Mouse (Mus musculus) liver, embryonic 16.5 days (tissue): ENCODE measurements around the gene 4930518I15Rik. TPM values are rescaled to one million over a fixed set of nuclear protein-coding genes. Genes with fewer than 3 reads are reported as not detected.

Source experiments
- ATAC-seq: fragments of 200-750 bp; cut with Nextera tagmentation; 2 replicates; pipeline ENCODE4 v1.8.0; 2017; ENCODE audit warnings: low read depth, mild to moderate bottlenecking, moderate number of reproducible peaks, moderate library complexity
- H3K27ac ChIP-seq: fragments of 300-500 bp; sonication (generic); 2 replicates; pipeline ENCODE4 v1.5.1; 2014; ENCODE audit warnings: mild to moderate bottlenecking, low read length
- H3K27me3 ChIP-seq: fragments of 300-500 bp; sonication (generic); 2 replicates; pipeline ENCODE4 v1.6.1; 2014; ENCODE audit warnings: low read depth, low read length, mixed read lengths; ENCODE audit not compliant: control insufficient read depth, insufficient read depth
- H3K36me3 ChIP-seq: fragments of 300-500 bp; sonication (generic); 2 replicates; pipeline ENCODE4 v1.6.1; 2014; ENCODE audit warnings: mild to moderate bottlenecking; ENCODE audit not compliant: control insufficient read depth, insufficient read depth
- H3K4me1 ChIP-seq: fragments of 300-500 bp; sonication (generic); 2 replicates; pipeline ENCODE4 v1.6.1; 2014; ENCODE audit warnings: low read depth, low read length, mixed read lengths; ENCODE audit not compliant: control insufficient read depth
- H3K4me2 ChIP-seq: fragments of 300-500 bp; sonication (generic); 2 replicates; pipeline ENCODE4 v1.6.1; 2014; ENCODE audit warnings: low read depth, low read length, mixed read lengths
- H3K4me3 ChIP-seq: fragments of 300-500 bp; sonication (generic); 2 replicates; pipeline ENCODE4 v1.5.1; 2014; ENCODE audit warnings: low read depth, mild to moderate bottlenecking, low read length
- H3K9ac ChIP-seq: fragments of 300-500 bp; sonication (generic); 2 replicates; pipeline ENCODE4 v1.6.1; 2014; ENCODE audit warnings: low read depth, low read length
- H3K9me3 ChIP-seq: fragments of 300-500 bp; sonication (generic); replicated peaks from 2 replicates; pipeline ENCODE4 v1.6.1; 2016; ENCODE audit warnings: low read length; ENCODE audit not compliant: control insufficient read depth
- WGBS: fragments of 180-500 bp; shearing (Covaris S2); extraction: QIAGEN DNeasy Blood & Tissue Kit; methylation state at CpG from one replicate; pipeline ENCODE4 v1.1.7; 2014; ENCODE audit not compliant: insufficient replicate concordance; 5-methylcytosine and 5-hydroxymethylcytosine counted together
- polyA plus RNA-seq: library from polyadenylated mRNA; unstranded; fragments of >200 nt; fragmentation: Nextera tagmentation; extraction: Ambion mirVana; gene quantifications from 2 replicates; pipeline ENCODE4 v1.2.1, GENCODE M21; 2015

Gene 4930518I15Rik
- polyA plus RNA-seq, 1 experiment from 2014 or later, result 2.1 TPM

GRCm38 (mm10) chr2:156884396-156885211, 26.9 kb upstream of the 4930518I15Rik start:
- peaks cover 30% of the 10 kb centered on the region for H3K4me1 ChIP-seq
- H3K9ac ChIP-seq, result peak overlapping the region; percentile 36
- no peak overlapping the region for H3K4me3 ChIP-seq
- peak overlapping the region; percentile 21 for H3K4me2 ChIP-seq
- no peaks in the 10 kb centered on the region for H3K27me3 ChIP-seq
- peak; percentile 39 for ATAC-seq
- no peaks in the 10 kb centered on the region for H3K36me3 ChIP-seq
- H3K9me3 ChIP-seq, result no peaks in the 10 kb centered on the region
- peak overlapping the region; percentile 59; the same call in 1 of the 2 replicates for H3K27ac ChIP-seq
- WGBS, result 54% methylated on average over 10 of the region's 10 CpGs

GRCm38 (mm10) chr2:156882431-156883001, 24.8 kb upstream of the 4930518I15Rik start:
- Histone ChIP-seq H3K27me3 (no peaks in the 10 kb centered on the region), H3K27ac (peak overlapping the region; percentile 45), H3K4me2 (peak overlapping the region; percentile 48), H3K9me3 (no peaks in the 10 kb centered on the region), H3K4me1 (peaks cover 38% of the 10 kb centered on the region), H3K4me3 (peak overlapping the region; percentile 18; the same call in 1 of the 2 replicates), H3K9ac (peak overlapping the region; percentile 46), H3K36me3 (no peaks in the 10 kb centered on the region)
- ATAC-seq, result peak; percentile 95
- WGBS, result 5% methylated on average over 10 of the region's 10 CpGs

GRCm38 (mm10) chr2:156879541-156879940, 21.8 kb upstream of the 4930518I15Rik start:
- peaks cover 31% of the 10 kb centered on the region for H3K4me1 ChIP-seq
- ATAC-seq, result no peak
- H3K27ac ChIP-seq, result no peak overlapping the region
- H3K4me3 ChIP-seq, result no peak overlapping the region
- H3K27me3 ChIP-seq, result no peaks in the 10 kb centered on the region
- no peak overlapping the region for H3K4me2 ChIP-seq
- WGBS, result 63% methylated on average over 3 of the region's 3 CpGs
- no peaks in the 10 kb centered on the region for H3K9me3 ChIP-seq
- peaks cover under 1% of the 10 kb centered on the region; the same call in 1 of the 2 replicates for H3K36me3 ChIP-seq
- no peak overlapping the region for H3K9ac ChIP-seq

- Histone ChIP-seq H3K27ac (no peak overlapping the region), H3K27me3 (no peaks in the 10 kb centered on the region), H3K4me2 (no peak overlapping the region), H3K4me1 (peaks cover 30% of the 10 kb centered on the region), H3K4me3 (no peak overlapping the region), H3K36me3 (peaks cover 17% of the 10 kb centered on the region), H3K9me3 (no peaks in the 10 kb centered on the region), H3K9ac (no peak overlapping the region)
- ATAC-seq, result no peak
- 21% methylated on average over 9 of the region's 9 CpGs for WGBS
Measured at GRCm38 (mm10) chr2:156877726-156878125, 20.0 kb upstream of the 4930518I15Rik start.

- peaks cover 25% of the 10 kb centered on the region for H3K4me1 ChIP-seq
- H3K4me3 ChIP-seq, result no peak overlapping the region
- no peak for ATAC-seq
- no peaks in the 10 kb centered on the region for H3K27me3 ChIP-seq
- no peak overlapping the region for H3K27ac ChIP-seq
- H3K4me2 ChIP-seq, result no peak overlapping the region
- no peak overlapping the region for H3K9ac ChIP-seq
- WGBS, result 86% methylated on average over 4 of the region's 4 CpGs
- peaks cover 26% of the 10 kb centered on the region for H3K36me3 ChIP-seq
- no peaks in the 10 kb centered on the region for H3K9me3 ChIP-seq
Measured at GRCm38 (mm10) chr2:156874760-156875510, 17.2 kb upstream of the 4930518I15Rik start.

- H3K27me3 ChIP-seq, result no peaks in the 10 kb centered on the region
- H3K4me3 ChIP-seq, result no peak overlapping the region
- H3K9me3 ChIP-seq, result no peaks in the 10 kb centered on the region
- H3K27ac ChIP-seq, result 0 out of 2 replicates have a peak overlapping the region, but pooled peaks have one; percentile 9
- 59% methylated on average over 8 of the region's 8 CpGs for WGBS
- peaks cover 23% of the 10 kb centered on the region for H3K4me1 ChIP-seq
- H3K9ac ChIP-seq, result peak overlapping the region; percentile 14; the same call in 1 of the 2 replicates
- no peak overlapping the region for H3K4me2 ChIP-seq
- peaks cover 26% of the 10 kb centered on the region for H3K36me3 ChIP-seq
- ATAC-seq, result peak; percentile 45; the same call in 1 of the 2 replicates
Measured at GRCm38 (mm10) chr2:156874047-156874759, 16.5 kb upstream of the 4930518I15Rik start.

GRCm38 (mm10) chr2:156873629-156874028, 15.9 kb upstream of the 4930518I15Rik start:
- peak; percentile 52; the same call in 1 of the 2 replicates for ATAC-seq
- Histone ChIP-seq H3K9ac (peak overlapping the region; percentile 14; the same call in 1 of the 2 replicates), H3K9me3 (no peaks in the 10 kb centered on the region), H3K36me3 (peaks cover 26% of the 10 kb centered on the region), H3K4me3 (no peak overlapping the region), H3K4me1 (peaks cover 28% of the 10 kb centered on the region), H3K4me2 (no peak overlapping the region), H3K27me3 (no peaks in the 10 kb centered on the region), H3K27ac (no peak overlapping the region)
- 18% methylated on average over 5 of the region's 5 CpGs for WGBS

- no peak overlapping the region for H3K4me2 ChIP-seq
Measured at GRCm38 (mm10) chr2:156870519-156870918, 12.8 kb upstream of the 4930518I15Rik start.

More at GRCm38 (mm10) chr2:156870519-156870918, 12.8 kb upstream of the 4930518I15Rik start:
- 41% methylated on average over 6 of the region's 6 CpGs for WGBS
- Histone ChIP-seq H3K9ac (no peak overlapping the region), H3K36me3 (peaks cover 41% of the 10 kb centered on the region), H3K27me3 (no peaks in the 10 kb centered on the region), H3K4me3 (no peak overlapping the region), H3K4me1 (peaks cover 25% of the 10 kb centered on the region), H3K27ac (no peak overlapping the region), H3K9me3 (no peaks in the 10 kb centered on the region)
- no peak for ATAC-seq
